Mouse (Mus musculus) myocyte (in vitro differentiated cells): ENCODE results near the gene Ly6g6e. TPM values are rescaled to one million over a fixed set of nuclear protein-coding genes. Genes with fewer than 3 reads are reported as not detected.

Source experiments
- H3K27me3 ChIP-seq: one replicate; pipeline ENCODE4 v1.6.1; 2011; ENCODE audit not compliant: control insufficient read depth, insufficient read depth, insufficient read length
- H3K36me3 ChIP-seq: one replicate; pipeline ENCODE4 v1.6.1; 2011; ENCODE audit not compliant: control insufficient read depth, insufficient read depth
- H3K4me2 ChIP-seq: one replicate; pipeline ENCODE4 v1.6.1; 2011; ENCODE audit warnings: low read depth, control low read depth
- H3K4me3 ChIP-seq: one replicate; pipeline ENCODE4 v1.5.1; 2011; ENCODE audit warnings: mild to moderate bottlenecking, control low read depth, moderate library complexity
- H3K79me2 ChIP-seq: one replicate; pipeline ENCODE4 v1.6.1; 2011; ENCODE audit not compliant: control insufficient read depth, insufficient read depth
- H3ac ChIP-seq: one replicate; pipeline ENCODE4 v1.6.1; 2011; ENCODE audit not compliant: control insufficient read depth, insufficient read length
- CEBPB ChIP-seq: IDR thresholded peaks from 2 replicates; pipeline ENCODE4 v1.6.1; 2011; ENCODE audit warnings: mild to moderate bottlenecking, moderate library complexity; ENCODE audit not compliant: poor library complexity, insufficient read depth, severe bottlenecking
- E2F4 ChIP-seq: IDR thresholded peaks from one replicate; pipeline ENCODE4 v1.6.1; 2011; ENCODE audit warnings: mild to moderate bottlenecking, control low read depth, moderate library complexity; ENCODE audit not compliant: insufficient read depth
- MAX ChIP-seq: IDR thresholded peaks from one replicate; pipeline ENCODE4 v1.6.1; 2011; ENCODE audit warnings: low read depth, mild to moderate bottlenecking, control low read depth
- MYOD1 ChIP-seq, 3 experiments: IDR thresholded peaks; one replicate each; pipeline ENCODE4 v1.6.1; 2011; ENCODE audit warnings: control low read depth in 2 of 3, low read depth in 2 of 3, mild to moderate bottlenecking in 2 of 3, moderate library complexity in 1 of 3; ENCODE audit not compliant: insufficient read length in 2 of 3, control insufficient read depth in 1 of 3
- MYOG ChIP-seq, 3 experiments: IDR thresholded peaks; one replicate each; pipeline ENCODE4 v1.6.1; 2011; ENCODE audit warnings: control low read depth in 2 of 3, low read depth in 2 of 3, mild to moderate bottlenecking in 2 of 3; ENCODE audit not compliant: insufficient read length in 2 of 3, control insufficient read depth in 1 of 3, insufficient read depth in 1 of 3
- POLR2A ChIP-seq: IDR thresholded peaks from one replicate; pipeline ENCODE4 v1.6.1; 2011; ENCODE audit warnings: low read depth, mild to moderate bottlenecking, control low read depth, moderate library complexity; ENCODE audit not compliant: insufficient read length
- POLR2AphosphoS2 ChIP-seq: IDR thresholded peaks from one replicate; pipeline ENCODE4 v1.6.1; 2011; ENCODE audit warnings: low read depth, control low read depth; ENCODE audit not compliant: insufficient read length
- REST ChIP-seq: IDR thresholded peaks from one replicate; pipeline ENCODE4 v1.6.1; 2011; ENCODE audit warnings: mild to moderate bottlenecking, control low read depth, moderate library complexity; ENCODE audit not compliant: insufficient read depth, insufficient read length
- SRF ChIP-seq: IDR thresholded peaks from one replicate; pipeline ENCODE4 v1.6.1; 2011; ENCODE audit warnings: low read depth; ENCODE audit not compliant: control insufficient read depth, insufficient read length
- TCF12 ChIP-seq: IDR thresholded peaks from one replicate; pipeline ENCODE4 v1.6.1; 2011; ENCODE audit warnings: mild to moderate bottlenecking, control low read depth; ENCODE audit not compliant: poor library complexity, insufficient read depth, severe bottlenecking
- TCF3 ChIP-seq: IDR thresholded peaks from one replicate; pipeline ENCODE4 v1.6.1; 2011; ENCODE audit warnings: low read depth, control low read depth; ENCODE audit not compliant: insufficient read length
- USF1 ChIP-seq: IDR thresholded peaks from one replicate; pipeline ENCODE4 v1.6.1; 2011; ENCODE audit warnings: low read depth, mild to moderate bottlenecking, control low read depth, moderate library complexity
- polyA plus RNA-seq: library from polyadenylated mRNA; unstranded; fragments of >200 nt; fragmentation: generic; extraction: Trizol; gene quantifications from one replicate; pipeline ENCODE4 v1.2.1, GENCODE M21; 2012; ENCODE audit warnings: missing spikeins

Gene Ly6g6e
- polyA plus RNA-seq, 1 experiment, result not detected

DNA sequence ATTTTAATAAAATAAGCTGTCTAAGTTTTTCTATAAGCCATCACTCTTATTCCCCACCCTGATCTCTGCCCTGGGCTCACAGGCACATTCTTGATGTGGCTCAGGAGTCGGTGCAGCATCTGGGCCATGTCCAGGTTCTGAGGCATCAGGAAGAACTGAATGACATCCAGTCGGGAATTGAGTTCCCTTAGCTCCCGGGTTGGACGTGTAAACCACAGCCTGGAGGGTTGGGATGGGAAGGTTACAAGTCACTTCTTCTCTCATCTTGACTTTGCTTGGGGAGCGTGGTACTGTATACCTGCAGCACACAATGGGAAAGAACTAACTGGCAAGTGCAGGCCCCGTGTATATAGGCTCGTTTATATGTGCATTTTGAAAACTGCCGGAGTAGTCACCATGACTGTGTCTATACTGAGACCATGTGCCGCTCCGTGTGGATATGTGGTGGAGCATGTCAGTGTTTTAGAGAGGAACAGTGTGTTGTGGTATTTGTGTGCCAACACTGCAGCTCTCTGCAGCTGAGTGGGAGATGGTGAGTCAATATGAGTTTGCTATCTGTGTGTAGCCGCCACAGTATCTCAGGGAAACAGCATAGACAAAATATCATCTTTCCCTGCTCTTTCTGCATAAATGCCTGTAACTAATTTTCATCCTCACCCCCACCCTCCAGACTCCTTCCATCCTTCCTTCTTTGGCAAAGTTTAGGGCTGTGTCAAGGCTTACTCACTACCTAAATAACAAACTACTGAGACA lies 37.4 kb upstream of the Ly6g6e start:
- Histone ChIP-seq H3K4me2 (peak overlapping the region; percentile 61), H3ac (no peak overlapping the region), H3K27me3 (no peaks in the 10 kb centered on the region), H3K79me2 (no peaks in the 10 kb centered on the region), H3K4me3 (no peak overlapping the region), H3K36me3 (no peaks in the 10 kb centered on the region)
- TF ChIP-seq CEBPB, result no peak
- TF ChIP-seq USF1, result no peak
- no peak for TF ChIP-seq MAX
- TF ChIP-seq POLR2A, result no peak
- no peak for TF ChIP-seq REST
- TF ChIP-seq MYOG (IDR thresholded peaks at IDR 0.05; ENCODE audit: control insufficient read depth in 1 of 3, insufficient read depth in 1 of 3, insufficient read length in 2 of 3, low read depth in 2 of 3), result no peak
- no peak for TF ChIP-seq E2F4

DNA sequence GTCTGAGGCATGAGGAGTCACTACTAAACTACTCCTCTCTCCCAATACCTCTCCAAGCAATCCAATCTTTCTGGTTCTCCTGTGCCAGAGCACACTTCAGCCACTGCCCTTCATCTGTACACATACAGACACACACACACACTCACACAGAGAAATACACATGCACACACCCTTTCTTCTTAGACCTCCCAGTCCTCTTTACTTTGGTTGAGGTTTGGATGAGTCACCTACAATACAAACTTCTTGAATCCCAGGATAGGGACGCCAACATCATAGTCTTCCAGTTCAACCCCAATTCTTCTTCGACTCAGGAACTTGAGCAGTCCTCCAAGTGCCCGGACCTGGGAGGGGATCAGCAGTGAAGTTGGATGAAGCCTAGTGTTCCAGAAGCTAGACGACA lies 32.9 kb upstream of the Ly6g6e start:
- H3ac ChIP-seq, result no peak overlapping the region
- H3K4me3 ChIP-seq, result no peak overlapping the region
- peak overlapping the region; percentile 65 for H3K4me2 ChIP-seq
- no peak for TF ChIP-seq SRF
- TF ChIP-seq MYOD1 (IDR thresholded peaks at IDR 0.05; ENCODE audit: control insufficient read depth in 1 of 3, insufficient read length in 2 of 3, low read depth in 2 of 3), result no peak
- no peaks in the 10 kb centered on the region for H3K27me3 ChIP-seq
- no peaks in the 10 kb centered on the region for H3K36me3 ChIP-seq
- no peaks in the 10 kb centered on the region for H3K79me2 ChIP-seq

DNA sequence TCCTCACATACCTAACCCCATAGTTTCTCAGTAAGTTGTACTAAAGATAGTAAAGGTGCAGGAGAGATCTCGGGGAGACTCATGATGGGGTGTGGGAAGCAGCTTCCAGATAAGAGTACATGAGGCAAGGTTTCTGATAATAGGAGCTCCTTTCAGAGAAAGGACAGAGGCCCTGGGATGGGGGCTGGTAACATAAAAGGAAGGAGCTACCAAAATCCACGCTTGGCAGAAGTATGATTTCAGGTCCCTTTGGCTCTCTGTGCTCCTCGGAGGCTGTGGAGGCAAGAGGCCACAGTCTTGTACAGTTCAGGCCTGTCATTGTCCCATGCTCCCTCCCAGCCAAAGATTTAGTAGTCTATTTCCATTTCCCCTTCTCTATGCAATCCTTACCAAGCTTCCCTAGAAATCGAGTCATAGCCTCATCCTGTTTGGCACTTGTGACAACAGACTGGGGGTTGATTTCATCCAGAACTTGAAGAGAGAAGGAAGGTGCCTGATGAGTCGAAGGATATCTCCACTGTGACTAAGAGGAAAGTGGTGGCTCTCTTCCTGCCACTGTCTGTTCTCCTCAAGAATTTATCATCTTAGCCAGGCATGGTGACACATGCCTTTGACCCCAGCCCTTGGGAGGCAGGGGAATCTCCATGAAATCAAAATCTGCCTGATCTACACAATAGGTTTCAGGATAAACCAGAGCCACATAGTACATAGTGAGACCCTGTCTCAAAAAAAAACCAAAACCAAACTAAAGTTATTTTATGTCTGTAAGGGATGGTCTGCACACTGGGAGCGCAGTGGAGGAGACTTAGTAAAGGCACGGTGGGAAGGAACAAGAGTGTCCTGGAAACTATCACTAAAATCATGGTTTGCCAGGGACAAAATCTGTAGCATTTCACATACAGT lies 31.5 kb upstream of the Ly6g6e start:
- TF ChIP-seq USF1 (no peak), SRF (no peak), REST (no peak), TCF3 (no peak), MAX (no peak), MYOG (IDR thresholded peaks at IDR 0.05; ENCODE audit: control insufficient read depth in 1 of 3, insufficient read depth in 1 of 3, insufficient read length in 2 of 3, low read depth in 2 of 3) (no peak), MYOD1 (IDR thresholded peaks at IDR 0.05; ENCODE audit: control insufficient read depth in 1 of 3, insufficient read length in 2 of 3, low read depth in 2 of 3) (no peak), E2F4 (no peak), CEBPB (no peak), POLR2A (no peak), TCF12 (no peak), POLR2AphosphoS2 (no peak)
- H3K4me3 ChIP-seq, result peak overlapping the region; percentile 29
- H3K4me2 ChIP-seq, result peak overlapping the region; percentile 65
- H3K36me3 ChIP-seq, result no peaks in the 10 kb centered on the region
- H3K79me2 ChIP-seq, result peaks cover 4% of the 10 kb centered on the region
- no peak overlapping the region for H3ac ChIP-seq
- no peaks in the 10 kb centered on the region for H3K27me3 ChIP-seq

DNA sequence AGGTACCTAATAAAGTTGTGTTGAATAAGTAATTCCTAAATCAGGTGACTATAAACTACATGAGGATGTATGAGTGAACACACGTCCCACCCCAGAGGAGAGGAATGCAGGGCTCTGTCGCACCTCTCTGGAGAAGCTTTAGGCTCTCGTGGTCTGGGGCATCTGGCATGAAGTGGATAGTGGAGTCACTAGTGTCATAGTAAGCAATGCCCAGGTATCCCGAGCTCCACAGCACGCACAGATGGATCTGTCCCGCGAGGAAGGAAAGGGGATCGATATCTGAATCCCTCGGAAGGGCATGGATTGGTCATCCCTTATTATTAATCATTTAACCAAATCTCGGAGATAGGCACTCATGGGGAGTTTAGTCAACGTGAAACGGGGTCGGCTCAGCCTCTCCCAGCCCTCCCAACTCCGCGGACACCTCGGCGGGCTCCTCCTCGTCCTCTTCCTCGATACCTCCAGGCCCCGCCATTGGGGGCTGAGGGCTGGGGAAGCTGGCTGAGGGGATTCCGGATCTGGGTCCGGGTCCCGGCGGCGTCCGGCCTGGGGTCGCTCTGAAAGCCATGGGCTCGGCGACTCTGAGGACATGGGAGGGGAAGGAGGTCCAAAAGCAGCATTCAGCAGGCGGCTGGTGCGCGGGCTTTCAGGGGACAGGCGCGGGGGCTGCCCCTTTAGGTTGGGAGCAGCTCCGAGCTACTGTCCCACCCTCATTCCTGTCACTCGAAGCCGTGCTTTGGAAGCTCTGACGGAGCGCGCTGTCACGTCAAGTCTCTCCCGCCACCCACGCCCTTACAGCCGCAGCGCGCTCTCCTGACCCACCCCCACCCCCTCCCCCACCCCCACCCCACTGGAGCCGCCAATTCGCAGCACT lies 30.7 kb upstream of the Ly6g6e start:
- Histone ChIP-seq H3K79me2 (peaks cover 12% of the 10 kb centered on the region), H3K27me3 (no peaks in the 10 kb centered on the region), H3ac (peak overlapping the region; percentile 58), H3K4me2 (peak overlapping the region; percentile 65), H3K36me3 (no peaks in the 10 kb centered on the region), H3K4me3 (peak overlapping the region; percentile 29)
- no peak for TF ChIP-seq REST
- TF ChIP-seq MAX, result no peak
- peak in 1 of 3 experiments; percentile 13 for TF ChIP-seq MYOD1 (IDR thresholded peaks at IDR 0.05; ENCODE audit: control insufficient read depth in 1 of 3, insufficient read length in 2 of 3, low read depth in 2 of 3)
- TF ChIP-seq CEBPB, result no peak
- no peak for TF ChIP-seq TCF12
- no peak for TF ChIP-seq USF1
- TF ChIP-seq E2F4, result no peak
- peak; percentile 72 for TF ChIP-seq POLR2A
- TF ChIP-seq SRF, result no peak
- TF ChIP-seq TCF3, result no peak
- peak; percentile 89 for TF ChIP-seq POLR2AphosphoS2
- no peak for TF ChIP-seq MYOG (IDR thresholded peaks at IDR 0.05; ENCODE audit: control insufficient read depth in 1 of 3, insufficient read depth in 1 of 3, insufficient read length in 2 of 3, low read depth in 2 of 3)
